Mouse (Mus musculus): Measurements from ENCODE around the gene Trpm1. TPM values are rescaled to one million over a fixed set of nuclear protein-coding genes. Genes with fewer than 3 reads are reported as not detected.

Gene Trpm1
- polyA plus RNA-seq, 1 experiment, result 0.92 TPM

GRCm38 (mm10) chr7:64150436-64151080, 3.1 kb upstream of the Trpm1 start:
- H3K4me3 ChIP-seq (replicated peaks; ENCODE audit: control insufficient read depth, low read depth, low read length), result no peak overlapping the region
- TF ChIP-seq CTCF (IDR thresholded peaks at IDR 0.05; ENCODE audit: control insufficient read depth, insufficient read depth, low read length), result no peak
- no peak for TF ChIP-seq POLR2A (IDR thresholded peaks at IDR 0.05; ENCODE audit: borderline replicate concordance, control insufficient read depth, low read depth, low read length)
- no peaks in the 10 kb centered on the region for H3K4me1 ChIP-seq (ENCODE audit: control insufficient read depth, insufficient read depth, low read length)
- no peak overlapping the region for H3K27ac ChIP-seq (ENCODE audit: control insufficient read depth, insufficient read depth, low read depth, low read length, poor library complexity)
- 76% methylated on average over 6 of the region's 6 CpGs for WGBS

GRCm38 (mm10) chr7:64155226-64155625, 1.6 kb downstream of the Trpm1 start:
- Histone ChIP-seq H3K4me3 (replicated peaks; ENCODE audit: control insufficient read depth, low read depth, low read length) (no peak overlapping the region), H3K27ac (ENCODE audit: control insufficient read depth, insufficient read depth, low read depth, low read length, poor library complexity) (no peak overlapping the region), H3K4me1 (ENCODE audit: control insufficient read depth, insufficient read depth, low read length) (no peaks in the 10 kb centered on the region)
- TF ChIP-seq CTCF (IDR thresholded peaks at IDR 0.05; ENCODE audit: control insufficient read depth, insufficient read depth, low read length) (no peak), POLR2A (IDR thresholded peaks at IDR 0.05; ENCODE audit: borderline replicate concordance, control insufficient read depth, low read depth, low read length) (no peak)
- WGBS, result 71% methylated on average over 4 of the region's 4 CpGs

GRCm38 (mm10) chr7:64155687-64156086, 2.1 kb downstream of the Trpm1 start:
- H3K27ac ChIP-seq (ENCODE audit: control insufficient read depth, insufficient read depth, low read depth, low read length, poor library complexity), result no peak overlapping the region
- 7% methylated on average over 10 of the region's 10 CpGs for WGBS
- no peaks in the 10 kb centered on the region for H3K4me1 ChIP-seq (ENCODE audit: control insufficient read depth, insufficient read depth, low read length)
- TF ChIP-seq CTCF (IDR thresholded peaks at IDR 0.05; ENCODE audit: control insufficient read depth, insufficient read depth, low read length) (peak; percentile 28; the same call in 1 of the 2 replicates), POLR2A (IDR thresholded peaks at IDR 0.05; ENCODE audit: borderline replicate concordance, control insufficient read depth, low read depth, low read length) (no peak)
- no peak overlapping the region for H3K4me3 ChIP-seq (replicated peaks; ENCODE audit: control insufficient read depth, low read depth, low read length)

- TF ChIP-seq POLR2A (IDR thresholded peaks at IDR 0.05; ENCODE audit: borderline replicate concordance, control insufficient read depth, low read depth, low read length) (no peak), CTCF (IDR thresholded peaks at IDR 0.05; ENCODE audit: control insufficient read depth, insufficient read depth, low read length) (no peak)
- Histone ChIP-seq H3K4me1 (ENCODE audit: control insufficient read depth, insufficient read depth, low read length) (no peaks in the 10 kb centered on the region; the same call in 1 of the 2 replicates), H3K27ac (ENCODE audit: control insufficient read depth, insufficient read depth, low read depth, low read length, poor library complexity) (no peak overlapping the region), H3K4me3 (replicated peaks; ENCODE audit: control insufficient read depth, low read depth, low read length) (no peak overlapping the region)
- 76% methylated on average over 5 of the region's 5 CpGs for WGBS
These were observed 2.8 kb downstream of the Trpm1 start for GRCm38 (mm10) chr7:64156271-64156911.

- TF ChIP-seq CTCF (IDR thresholded peaks at IDR 0.05; ENCODE audit: control insufficient read depth, insufficient read depth, low read length) (no peak), POLR2A (IDR thresholded peaks at IDR 0.05; ENCODE audit: borderline replicate concordance, control insufficient read depth, low read depth, low read length) (no peak)
- 82% methylated on average over 7 of the region's 7 CpGs for WGBS
- 0 out of 2 replicates have a peak overlapping the region, but pooled peaks have one; percentile 19 for H3K27ac ChIP-seq (ENCODE audit: control insufficient read depth, insufficient read depth, low read depth, low read length, poor library complexity)
- no peak overlapping the region for H3K4me3 ChIP-seq (replicated peaks; ENCODE audit: control insufficient read depth, low read depth, low read length)
- H3K4me1 ChIP-seq (ENCODE audit: control insufficient read depth, insufficient read depth, low read length), result no peaks in the 10 kb centered on the region; the same call in 1 of the 2 replicates
These were observed 3.5 kb downstream of the Trpm1 start for GRCm38 (mm10) chr7:64156918-64157690.

GRCm38 (mm10) chr7:64158281-64159055, 4.8 kb downstream of the Trpm1 start:
- 83% methylated on average over 12 of the region's 12 CpGs for WGBS
- TF ChIP-seq CTCF (IDR thresholded peaks at IDR 0.05; ENCODE audit: control insufficient read depth, insufficient read depth, low read length), result no peak
- TF ChIP-seq POLR2A (IDR thresholded peaks at IDR 0.05; ENCODE audit: borderline replicate concordance, control insufficient read depth, low read depth, low read length), result no peak
- Histone ChIP-seq H3K4me1 (ENCODE audit: control insufficient read depth, insufficient read depth, low read length) (no peaks in the 10 kb centered on the region; the same call in 1 of the 2 replicates), H3K27ac (ENCODE audit: control insufficient read depth, insufficient read depth, low read depth, low read length, poor library complexity) (no peak overlapping the region), H3K4me3 (replicated peaks; ENCODE audit: control insufficient read depth, low read depth, low read length) (no peak overlapping the region)

- no peaks in the 10 kb centered on the region; the same call in 1 of the 2 replicates for H3K4me1 ChIP-seq (ENCODE audit: control insufficient read depth, insufficient read depth, low read length)
- no peak overlapping the region for H3K27ac ChIP-seq (ENCODE audit: control insufficient read depth, insufficient read depth, low read depth, low read length, poor library complexity)
- 59% methylated on average over 5 of the region's 5 CpGs for WGBS
- TF ChIP-seq POLR2A (IDR thresholded peaks at IDR 0.05; ENCODE audit: borderline replicate concordance, control insufficient read depth, low read depth, low read length) (no peak), CTCF (IDR thresholded peaks at IDR 0.05; ENCODE audit: control insufficient read depth, insufficient read depth, low read length) (no peak)
- H3K4me3 ChIP-seq (replicated peaks; ENCODE audit: control insufficient read depth, low read depth, low read length), result no peak overlapping the region
These were observed 5.5 kb downstream of the Trpm1 start for GRCm38 (mm10) chr7:64159056-64159542.

All from bone marrow, adult 2 months (tissue).